Mouse (Mus musculus): ENCODE results near the gene Lrrc47.
A peak's percentile ranks its signal among the peaks of the same experiment; 100 is the strongest.

Gene Lrrc47

GRCm38 (mm10) chr4:154023754-154024601, 12.4 kb downstream of the Lrrc47 start:
- peak; percentile 21 for DNase-seq (ENCODE audit: low read depth, low spot score)

GRCm38 (mm10) chr4:154024729-154025521, 13.4 kb downstream of the Lrrc47 start:
- DNase-seq (ENCODE audit: low read depth, low spot score): no peak

- DNase-seq (ENCODE audit: low read depth, low spot score): peak; percentile 72
These were observed 14.3 kb downstream of the Lrrc47 start, which contains the start of gene Smim1 for GRCm38 (mm10) chr4:154025641-154026440. Gene Smim1 (minus strand): TSS chr4:154026230.

- no peak for DNase-seq (ENCODE audit: low read depth, low spot score)
These were observed 14.9 kb downstream of the Lrrc47 start for GRCm38 (mm10) chr4:154026441-154026761.

GRCm38 (mm10) chr4:154028066-154028465, 16.5 kb downstream of the Lrrc47 start:
- DNase-seq (ENCODE audit: low read depth, low spot score): no peak

- DNase-seq (ENCODE audit: low read depth, low spot score): peak; percentile 17
These were observed 17.1 kb downstream of the Lrrc47 start for GRCm38 (mm10) chr4:154028646-154029045.

- DNase-seq (ENCODE audit: low read depth, low spot score): no peak
These were observed 25.6 kb downstream of the Lrrc47 start for GRCm38 (mm10) chr4:154037123-154037522.

- no peak for DNase-seq (ENCODE audit: low read depth, low spot score)
These were observed 31.0 kb downstream of the Lrrc47 start, which contains the start of gene Ccdc27 for GRCm38 (mm10) chr4:154042577-154042976. Gene Ccdc27 (minus strand): TSS chr4:154042677.

GRCm38 (mm10) chr4:154045837-154046236, 34.3 kb downstream of the Lrrc47 start:
- DNase-seq (ENCODE audit: low read depth, low spot score): no peak

- DNase-seq (ENCODE audit: low read depth, low spot score): no peak
These were observed 39.9 kb downstream of the Lrrc47 start for GRCm38 (mm10) chr4:154051401-154051800.

- no peak for DNase-seq (ENCODE audit: low read depth, low spot score)
These were observed 41.5 kb downstream of the Lrrc47 start for GRCm38 (mm10) chr4:154053065-154053464.

- no peak for DNase-seq (ENCODE audit: low read depth, low spot score)
These were observed 44.0 kb downstream of the Lrrc47 start for GRCm38 (mm10) chr4:154055482-154055881.

- no peak for DNase-seq (ENCODE audit: low read depth, low spot score)
These were observed 44.5 kb downstream of the Lrrc47 start for GRCm38 (mm10) chr4:154056046-154056445.

- DNase-seq (ENCODE audit: low read depth, low spot score): no peak
These were observed 45.1 kb downstream of the Lrrc47 start for GRCm38 (mm10) chr4:154056661-154057060.

- no peak for DNase-seq (ENCODE audit: low read depth, low spot score)
These were observed 46.2 kb downstream of the Lrrc47 start for GRCm38 (mm10) chr4:154057696-154058095.

GRCm38 (mm10) chr4:154064827-154065773, 53.6 kb downstream of the Lrrc47 start:
- DNase-seq (ENCODE audit: low read depth, low spot score): peak; percentile 54

- peak; percentile 68 for DNase-seq (ENCODE audit: low read depth, low spot score)
These were observed 59.4 kb downstream of the Lrrc47 start for GRCm38 (mm10) chr4:154070896-154071295.

Measured in mesoderm, embryonic 11.5 days (tissue).